Mouse (Mus musculus): ENCODE measurements at regions not wholly inside any gene's neighbourhood (a gene's known extent, or its start where the extent isn't known, plus 50 kb on each side); places are given as distances from the start of the nearest gene placed in this dataset.

DNA sequence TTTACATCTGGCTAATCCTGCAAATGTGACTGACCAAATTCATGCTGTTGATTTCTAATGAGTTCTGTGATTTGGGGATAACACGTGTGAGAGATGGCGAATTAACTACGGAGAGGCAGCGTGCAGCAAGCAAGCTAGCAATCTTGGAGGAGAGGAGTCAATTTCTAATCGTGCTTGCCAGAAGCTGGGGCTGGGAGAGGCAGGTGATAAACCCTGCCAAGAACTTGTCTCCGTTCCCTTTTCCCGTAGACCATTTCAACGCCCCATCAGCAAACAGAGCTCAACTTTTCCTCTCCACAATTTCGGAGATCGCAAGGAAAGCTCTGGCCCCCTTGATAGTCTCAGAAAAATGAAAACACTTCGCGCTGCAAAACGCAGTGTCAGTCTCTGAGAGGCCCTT, 183.0 kb downstream of the Sox4 start:
- peak; percentile 80 for ATAC-seq (replicated peaks; ENCODE audit: low FRiP score, low TSS enrichment, poor library complexity, severe bottlenecking)

DNA sequence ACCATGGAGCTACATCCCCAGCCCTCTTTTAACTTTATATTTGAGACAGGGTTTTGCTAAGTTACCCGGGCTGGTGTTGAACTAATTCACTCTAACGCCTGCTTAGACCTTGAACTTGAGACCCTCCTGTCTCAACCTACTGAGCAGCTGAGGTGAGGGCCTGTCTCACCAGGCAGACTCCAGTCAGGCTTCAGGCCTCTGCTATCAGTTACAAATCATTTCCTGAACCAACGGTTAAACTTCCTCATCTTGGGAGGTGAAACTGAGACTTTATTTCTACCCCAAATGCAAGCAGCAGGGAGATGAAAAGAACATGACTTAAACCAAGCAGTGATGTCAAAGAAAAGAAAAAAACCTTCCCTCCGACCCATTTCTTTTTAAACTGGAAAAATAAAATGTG, 183.5 kb downstream of the Sox4 start:
- ATAC-seq (replicated peaks; ENCODE audit: low FRiP score, low TSS enrichment, poor library complexity, severe bottlenecking), result no peak

DNA sequence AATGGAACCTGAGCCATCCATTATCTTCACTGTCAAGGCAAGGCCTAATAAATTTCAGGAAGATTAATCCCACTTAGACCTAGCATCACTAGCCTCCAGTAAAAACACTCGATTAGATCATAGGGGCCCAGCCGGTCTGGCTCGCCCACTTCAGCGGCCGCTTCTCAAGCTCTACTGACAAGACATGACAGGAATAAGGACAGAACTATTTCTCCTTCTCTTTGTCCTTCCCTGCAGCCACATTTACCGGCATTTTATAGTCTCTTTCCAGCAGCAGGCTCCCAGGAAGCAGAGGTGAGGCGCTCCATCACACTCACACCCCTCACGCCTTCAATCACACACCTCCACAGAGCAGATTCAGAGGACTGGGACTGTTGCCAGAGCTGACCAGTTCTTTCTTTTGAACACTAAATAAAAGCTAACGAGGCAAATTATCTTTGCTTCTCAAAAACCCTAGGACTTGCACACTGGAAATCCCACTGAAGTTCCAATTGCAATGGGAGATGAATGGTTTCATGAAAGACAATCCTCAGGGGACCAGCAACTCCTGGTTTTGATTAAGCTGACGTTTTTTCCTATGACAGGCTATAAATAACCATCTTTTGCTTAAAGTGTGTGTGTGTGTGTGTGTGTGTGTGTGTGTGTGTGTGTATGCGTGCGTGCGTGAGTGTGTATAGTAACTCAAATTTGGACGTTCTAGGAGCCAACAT, 184.6 kb downstream of the Sox4 start:
- no peak for ATAC-seq (replicated peaks; ENCODE audit: low FRiP score, low TSS enrichment, poor library complexity, severe bottlenecking)

DNA sequence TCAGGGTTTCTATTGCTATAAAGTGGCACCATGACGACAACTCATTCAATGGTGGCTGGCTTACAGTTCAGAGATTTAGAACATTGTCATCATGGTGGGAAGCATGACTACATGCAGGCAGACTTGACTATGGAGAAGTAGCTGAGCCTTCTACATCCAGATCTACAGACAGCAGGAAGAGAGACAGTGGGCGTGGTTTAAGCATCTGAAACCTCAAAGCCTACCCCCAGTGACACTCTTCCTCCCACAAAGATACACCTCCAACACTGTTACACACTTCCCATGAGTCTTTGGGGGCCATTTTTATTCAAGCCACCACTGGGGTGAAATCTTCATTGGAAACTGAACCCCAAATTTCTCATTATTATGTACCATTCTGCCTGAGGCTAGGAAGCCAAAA, 191.0 kb downstream of the Sox4 start:
- ATAC-seq (replicated peaks; ENCODE audit: low FRiP score, low TSS enrichment, poor library complexity, severe bottlenecking), result 0 out of 2 replicates have a peak, but pooled peaks have one; percentile 40

GRCm38 (mm10) chr13:28759026-28759425, 194.5 kb downstream of the Sox4 start:
- ATAC-seq (replicated peaks; ENCODE audit: low FRiP score, low TSS enrichment, poor library complexity, severe bottlenecking), result no peak

DNA sequence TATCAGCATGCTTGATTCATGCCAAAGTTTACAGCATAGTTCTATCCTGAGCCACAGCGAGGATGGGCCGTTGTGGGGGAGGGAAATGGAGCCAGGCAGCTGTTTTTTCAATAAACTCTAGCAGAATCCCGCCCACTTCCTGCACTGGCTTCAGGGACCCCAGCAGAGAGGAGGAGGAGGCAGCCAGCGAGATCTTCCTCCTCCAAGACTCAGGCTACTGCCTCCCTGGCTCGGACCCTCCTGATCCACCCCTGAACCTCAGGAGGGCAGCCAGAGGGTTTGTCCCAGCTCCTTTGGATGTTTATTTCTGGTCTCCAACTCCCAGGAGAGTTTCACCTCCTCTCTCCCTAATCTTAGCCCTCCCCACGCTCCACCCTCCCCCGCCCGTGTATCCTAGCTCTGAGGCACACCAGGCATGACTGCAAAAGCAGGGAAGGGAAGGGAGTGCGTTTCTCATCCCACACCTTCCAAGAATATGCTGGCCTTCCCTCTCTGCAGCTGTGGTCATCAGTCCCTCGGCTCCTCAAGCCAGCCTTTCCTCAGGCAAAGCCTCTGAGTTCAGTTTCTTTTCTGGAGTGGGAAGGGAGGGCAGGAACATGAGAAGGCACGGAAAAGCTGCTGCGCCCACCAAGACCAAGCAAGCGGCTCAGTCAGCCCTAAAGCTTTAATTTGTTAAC, 195.5 kb downstream of the Sox4 start:
- ATAC-seq (replicated peaks; ENCODE audit: low FRiP score, low TSS enrichment, poor library complexity, severe bottlenecking), result peak; percentile 52

- no peak for ATAC-seq (replicated peaks; ENCODE audit: low FRiP score, low TSS enrichment, poor library complexity, severe bottlenecking)
Measured at GRCm38 (mm10) chr13:28756915-28757765, 196.4 kb downstream of the Sox4 start.

DNA sequence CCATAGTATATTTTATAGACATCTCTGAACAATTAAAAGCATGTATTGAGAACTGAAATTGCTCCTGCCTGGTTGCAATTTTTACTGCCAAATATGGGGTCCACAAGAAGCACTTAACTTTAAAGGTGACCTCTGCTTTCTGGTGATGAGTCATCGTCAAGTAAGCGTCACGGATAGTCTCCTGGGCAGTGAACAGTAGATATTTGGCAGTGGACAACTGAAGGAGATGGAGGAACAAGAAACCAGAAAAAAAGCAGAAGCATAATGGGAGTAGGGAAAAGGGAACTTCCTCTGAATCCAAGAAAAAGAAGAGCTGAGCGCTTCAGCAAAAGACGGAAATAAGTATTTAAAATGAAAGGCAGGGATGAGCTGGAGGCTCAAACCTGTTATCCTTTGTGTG, 199.3 kb downstream of the Sox4 start:
- no peak for ATAC-seq (replicated peaks; ENCODE audit: low FRiP score, low TSS enrichment, poor library complexity, severe bottlenecking)

GRCm38 (mm10) chr13:28750949-28751692, 202.4 kb downstream of the Sox4 start:
- ATAC-seq (replicated peaks; ENCODE audit: low FRiP score, low TSS enrichment, poor library complexity, severe bottlenecking), result no peak

- ATAC-seq (replicated peaks; ENCODE audit: low FRiP score, low TSS enrichment, poor library complexity, severe bottlenecking), result peak; percentile 73
Measured at GRCm38 (mm10) chr13:28740158-28740670, 213.3 kb downstream of the Sox4 start.

- ATAC-seq (replicated peaks; ENCODE audit: low FRiP score, low TSS enrichment, poor library complexity, severe bottlenecking), result no peak
Measured at GRCm38 (mm10) chr13:28738160-28739100, 215.1 kb downstream of the Sox4 start.

- no peak for ATAC-seq (replicated peaks; ENCODE audit: low FRiP score, low TSS enrichment, poor library complexity, severe bottlenecking)
Measured at GRCm38 (mm10) chr13:28732475-28732874, 221.0 kb downstream of the Sox4 start.

DNA sequence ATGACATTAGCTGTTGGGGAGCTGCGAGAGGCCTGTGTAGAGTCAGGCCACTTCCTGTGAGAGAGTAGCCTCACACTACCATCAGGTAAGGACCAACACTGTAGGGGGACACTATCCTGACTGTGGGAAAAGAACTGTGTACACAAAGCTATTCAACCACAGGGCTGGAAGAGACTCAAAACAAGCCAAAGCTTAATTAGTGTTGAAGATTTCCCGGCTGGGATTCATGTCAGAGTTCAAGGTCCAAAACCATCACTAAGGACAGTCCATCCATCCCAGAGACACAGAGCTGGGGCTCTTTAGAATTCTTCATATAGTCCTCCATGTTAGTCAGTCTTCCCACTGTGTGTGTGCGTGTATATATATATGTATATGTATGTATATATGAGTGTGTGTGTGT, 221.5 kb downstream of the Sox4 start:
- ATAC-seq (replicated peaks; ENCODE audit: low FRiP score, low TSS enrichment, poor library complexity, severe bottlenecking), result no peak

DNA sequence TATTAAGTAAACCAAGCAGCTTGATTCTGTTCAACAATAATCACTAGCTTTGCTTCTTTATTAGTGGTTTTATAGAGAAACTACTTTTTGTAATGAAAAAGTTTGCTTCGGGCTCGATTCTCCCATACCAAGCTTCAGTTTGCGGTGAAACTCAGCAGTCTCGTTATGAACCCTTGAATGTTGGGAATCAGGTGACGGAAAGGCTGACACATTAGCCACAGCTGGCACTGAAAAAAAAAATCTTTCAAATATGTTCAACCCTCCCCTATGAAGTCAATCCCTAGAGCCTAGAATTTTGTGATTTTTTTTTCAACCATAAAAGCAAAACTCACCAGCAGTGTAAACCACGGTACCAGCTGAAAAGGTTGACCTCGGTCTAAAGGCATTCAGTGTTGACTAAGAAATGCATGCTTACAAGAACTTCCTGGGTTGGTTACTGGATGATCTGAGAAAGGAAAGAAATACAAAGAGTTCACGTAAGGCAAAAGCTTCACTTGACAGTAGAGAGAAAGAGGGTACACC, 223.4 kb downstream of the Sox4 start:
- no peak for ATAC-seq (replicated peaks; ENCODE audit: low FRiP score, low TSS enrichment, poor library complexity, severe bottlenecking)

- ATAC-seq (replicated peaks; ENCODE audit: low FRiP score, low TSS enrichment, poor library complexity, severe bottlenecking), result peak; percentile 77
Measured at GRCm38 (mm10) chr13:28728768-28729167, 224.7 kb downstream of the Sox4 start.

DNA sequence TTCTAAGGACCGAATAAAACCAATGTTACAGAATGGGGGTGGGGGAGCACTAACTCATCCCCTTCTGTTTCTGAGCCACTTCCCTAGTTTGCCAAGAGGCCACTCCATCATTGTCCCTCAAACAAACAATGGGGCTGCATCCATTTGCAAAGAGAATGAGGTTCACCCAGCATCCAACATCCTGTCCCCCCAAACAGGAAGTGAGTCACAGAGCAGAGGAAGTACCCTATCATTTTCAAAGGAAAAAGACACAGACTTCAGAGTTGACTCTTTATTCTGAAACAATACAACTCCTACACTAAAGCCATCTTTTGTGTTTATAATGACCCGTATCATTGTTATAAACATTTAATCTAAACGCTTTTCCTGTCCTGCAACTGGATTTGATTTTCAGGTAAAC, 229.2 kb downstream of the Sox4 start:
- no peak for ATAC-seq (replicated peaks; ENCODE audit: low FRiP score, low TSS enrichment, poor library complexity, severe bottlenecking)

DNA sequence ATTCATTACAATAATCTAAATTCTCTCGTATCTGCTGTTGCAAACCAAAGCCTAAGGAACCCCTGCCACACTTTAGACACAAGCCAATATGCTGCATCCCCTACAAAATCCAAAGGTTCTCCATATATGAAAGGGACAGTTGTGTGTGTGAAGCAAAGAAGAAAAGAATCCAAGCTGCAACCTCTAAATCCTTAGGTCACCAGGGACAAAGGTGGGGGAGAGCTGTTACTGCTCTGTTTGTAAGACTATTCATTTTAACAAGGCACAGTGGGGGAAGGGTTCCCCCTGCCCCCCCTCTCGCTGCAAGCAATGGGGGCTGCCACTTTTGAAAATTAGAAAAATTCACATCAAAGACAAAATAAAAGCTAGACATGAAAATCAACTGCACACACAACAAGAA, 231.4 kb downstream of the Sox4 start:
- no peak for ATAC-seq (replicated peaks; ENCODE audit: low FRiP score, low TSS enrichment, poor library complexity, severe bottlenecking)

DNA sequence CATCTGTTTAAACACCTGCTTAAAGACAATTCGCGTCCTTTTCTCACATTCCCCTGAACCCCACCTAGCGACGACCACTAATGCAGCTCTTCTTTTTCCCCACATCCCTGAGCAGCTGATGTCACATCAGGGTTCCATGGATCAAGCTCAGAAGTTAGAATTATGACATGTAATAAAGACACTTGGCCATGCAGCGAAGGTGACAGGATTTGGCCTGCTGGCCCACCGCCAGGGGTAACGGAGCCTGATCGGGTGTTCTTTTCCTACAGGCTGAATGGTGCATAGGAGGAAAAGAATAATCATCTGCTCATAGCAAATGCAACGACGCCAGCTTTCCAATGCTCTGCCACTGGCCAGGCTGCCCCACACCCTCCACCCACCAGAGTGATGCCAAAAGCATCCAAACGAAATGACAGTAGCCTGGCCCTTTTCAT, 231.9 kb downstream of the Sox4 start:
- ATAC-seq (replicated peaks; ENCODE audit: low FRiP score, low TSS enrichment, poor library complexity, severe bottlenecking), result no peak

All from megakaryocyte-erythroid progenitor cell, adult 5-6 weeks (primary cell).